Mouse (Mus musculus): Measurements from ENCODE around the gene Mettl27.

DNA sequence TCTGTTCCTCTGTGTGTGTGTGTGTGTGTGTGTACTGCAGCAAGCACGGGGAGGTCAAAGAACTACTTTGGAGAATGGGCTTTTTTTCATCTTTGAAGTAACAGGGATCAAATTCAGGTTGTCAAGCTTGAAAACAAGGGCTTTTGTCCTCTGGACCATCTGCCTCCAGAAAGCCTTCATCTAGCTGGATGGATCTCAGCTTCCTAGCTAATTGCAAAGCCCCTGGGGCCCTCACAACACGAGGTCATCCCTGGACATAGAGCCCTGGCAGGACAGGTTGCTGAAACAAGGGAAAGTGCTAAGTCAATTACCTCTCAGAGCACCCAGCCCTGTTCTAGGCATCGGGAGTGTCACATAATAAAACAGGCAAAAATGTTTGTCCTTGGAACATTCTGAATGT lies 51.6 kb downstream of the Mettl27 start:
- no peak for TF ChIP-seq CTCF (IDR thresholded peaks at IDR 0.05; ENCODE audit: insufficient read depth, low read length)
- TF ChIP-seq POLR2A (IDR thresholded peaks at IDR 0.05; ENCODE audit: borderline replicate concordance, extremely low read depth, low read depth, low read length), result no peak
